Mouse (Mus musculus) layer of hippocampus, adult 2 months (tissue): ENCODE results near the gene Exosc5. TPM values are rescaled to one million over a fixed set of nuclear protein-coding genes. Genes with fewer than 3 reads are reported as not detected.

Experiments used
- DNase-seq, 2 experiments: peaks; one replicate each; pipeline ENCODE4 v3.0.0; 2022; ENCODE audit warnings: low spot score in 2 of 2
- H3K27ac ChIP-seq: fragments of 200-600 bp; 2 replicates; pipeline ENCODE4 v1.8.1; 2022
- H3K4me3 ChIP-seq: fragments of 200-600 bp; 2 replicates; pipeline ENCODE4 v1.8.1; 2022; ENCODE audit warnings: mild to moderate bottlenecking
- CTCF ChIP-seq: fragments of 200-600 bp; conservative IDR thresholded peaks from 2 replicates; pipeline ENCODE4 v1.8.1; 2022; ENCODE audit warnings: antibody characterized with exemption, mild to moderate bottlenecking, moderate library complexity
- total RNA-seq, 2 experiments: library from RNA; stranded (reverse); gene quantifications; 2 replicates each; pipeline ENCODE4 v1.2.3; 2021

The Exosc5 gene
- total RNA-seq, 2 experiments from 2014 or later, result 26.9 to 28.1 TPM

DNA sequence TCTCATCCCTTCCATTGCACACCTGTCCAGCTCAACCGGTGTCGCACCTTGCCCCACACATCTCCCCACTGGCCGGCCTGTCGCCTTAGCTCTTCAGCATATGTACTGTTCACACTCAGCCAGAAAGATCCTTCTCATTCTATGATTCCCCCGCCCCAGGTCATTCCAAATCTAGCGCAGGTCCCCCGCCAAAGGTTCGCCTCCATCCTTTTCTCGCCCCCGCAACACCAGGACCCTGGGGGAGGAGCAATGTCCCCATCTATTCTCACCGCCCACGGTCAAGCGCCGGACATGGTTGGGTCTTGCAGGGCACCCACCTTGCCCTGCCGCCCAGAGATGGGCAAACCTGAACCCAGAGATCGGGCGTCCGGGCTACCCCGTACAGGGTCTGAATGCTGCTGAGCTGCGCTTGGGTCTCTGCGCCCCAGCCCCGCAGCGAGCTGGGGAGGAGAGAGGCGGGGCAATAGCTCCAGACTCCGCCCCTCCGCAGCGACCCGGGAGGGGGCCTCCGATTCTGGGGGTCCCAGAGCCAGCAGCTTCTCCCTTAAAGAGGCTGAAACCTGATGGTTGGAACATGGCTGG lies 15.8 kb downstream of the Exosc5 start, which contains the start of gene Tmem91:
Gene Tmem91, minus strand, starts transcription at position 448 of the 582 bp plus-strand sequence.
- Histone ChIP-seq H3K4me3 (peak within 1 kb of the TSS; percentile 28), H3K27ac (no peak within 1 kb of the TSS)
- no peak for TF ChIP-seq CTCF
- DNase-seq, result no peak

DNA sequence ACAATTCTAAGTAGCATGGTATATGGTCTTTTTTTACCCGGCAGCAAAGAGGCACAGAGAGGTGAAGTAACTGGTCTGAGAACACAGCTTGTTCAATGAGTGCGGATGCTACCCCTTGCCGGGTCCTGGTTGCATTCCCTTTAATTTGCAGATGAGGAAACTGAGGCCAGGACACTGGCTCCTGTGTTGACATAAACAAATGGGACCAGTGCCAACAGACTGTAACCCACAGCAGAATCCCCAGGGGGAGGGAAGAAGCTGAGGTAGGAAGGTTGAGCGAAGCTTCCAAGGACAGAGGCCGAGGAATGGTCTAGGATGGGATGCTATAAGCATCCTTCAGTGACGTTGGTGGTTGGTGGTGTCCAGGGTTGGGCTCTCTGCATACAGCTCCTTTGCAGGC lies 16.4 kb downstream of the Exosc5 start:
- no peak for TF ChIP-seq CTCF
- no peak overlapping the region for H3K27ac ChIP-seq
- DNase-seq, result no peak
- H3K4me3 ChIP-seq, result no peak overlapping the region

DNA sequence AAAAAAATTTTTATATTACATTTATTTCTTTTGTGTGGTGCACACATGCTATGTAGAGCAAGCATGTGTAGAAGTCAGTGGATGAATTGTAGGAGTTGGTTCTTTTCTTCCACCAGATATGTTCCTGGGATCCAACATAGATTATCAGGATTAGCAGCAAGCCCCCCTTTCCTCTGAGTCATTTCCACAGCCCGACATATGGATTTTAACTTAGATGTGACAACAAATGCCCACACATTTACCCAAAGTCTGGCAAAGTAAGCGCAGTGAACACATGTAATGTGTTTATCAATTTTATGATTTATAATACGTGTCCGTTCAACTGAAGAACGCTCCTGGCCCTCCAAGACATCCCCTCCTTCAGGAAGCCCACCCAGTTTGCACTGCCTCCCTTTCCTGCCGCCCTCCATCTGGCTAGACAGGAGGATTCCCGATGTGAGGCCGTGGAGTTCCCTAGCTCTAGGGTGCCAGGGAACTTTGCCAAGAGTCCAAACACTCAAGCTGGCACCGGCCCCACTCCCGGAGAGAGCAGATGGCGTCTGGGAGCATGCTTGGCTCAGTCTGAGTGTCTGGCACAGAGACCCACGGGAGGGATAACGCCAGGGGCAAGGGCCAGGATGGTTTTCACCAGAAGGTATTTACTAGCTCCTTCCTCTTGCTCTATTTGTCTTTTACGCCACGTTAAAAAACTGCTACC lies 17.3 kb downstream of the Exosc5 start:
- Histone ChIP-seq H3K27ac (no peak overlapping the region), H3K4me3 (no peak overlapping the region; the same call in 1 of the 2 replicates)
- no peak for TF ChIP-seq CTCF
- peak; percentile 90 to 91 for DNase-seq

DNA sequence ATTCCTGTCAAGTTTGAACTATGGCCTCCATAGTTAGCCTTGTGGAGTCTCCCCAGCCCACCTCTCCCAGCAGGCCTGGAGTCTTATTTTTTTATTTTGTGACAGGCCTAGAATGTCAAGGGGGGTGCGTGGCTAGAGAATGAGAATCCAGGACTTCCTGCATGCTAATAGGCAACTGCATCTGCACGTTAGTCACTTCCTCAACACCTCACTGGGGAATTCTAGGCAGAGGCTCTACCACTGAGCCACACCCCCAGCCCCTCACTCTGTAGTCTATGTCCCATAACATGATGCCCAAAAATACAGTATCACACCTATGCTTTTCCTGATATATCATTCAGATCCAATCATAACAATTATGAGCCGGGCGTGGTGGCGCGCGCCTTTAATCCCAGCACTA lies 18.0 kb downstream of the Exosc5 start:
- no peak for TF ChIP-seq CTCF
- Histone ChIP-seq H3K27ac (no peak overlapping the region), H3K4me3 (no peak overlapping the region)
- DNase-seq, result no peak

DNA sequence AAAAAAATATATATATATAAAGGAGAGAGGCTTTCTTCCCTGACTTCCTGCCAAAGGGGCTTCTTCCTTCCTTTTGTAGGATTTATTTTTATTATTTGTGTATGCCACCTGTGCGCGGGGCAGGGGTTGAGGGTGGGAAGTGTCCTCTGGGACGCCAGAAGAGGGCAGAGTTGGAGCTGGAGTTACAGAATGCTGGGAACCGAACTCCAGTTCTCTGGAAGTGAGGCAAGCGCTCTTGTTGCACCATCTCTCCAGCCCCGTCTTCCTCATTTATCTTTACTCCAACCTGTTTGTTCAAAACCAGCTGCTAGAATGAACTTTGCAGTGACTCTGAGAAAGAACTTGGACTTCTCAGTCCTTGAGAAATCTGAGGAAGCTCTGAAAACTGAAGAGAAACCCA lies 21.0 kb downstream of the Exosc5 start:
- Histone ChIP-seq H3K4me3 (peak overlapping the region; percentile 95), H3K27ac (peak overlapping the region; percentile 99)
- DNase-seq, result no peak
- peak; percentile 41 for TF ChIP-seq CTCF

DNA sequence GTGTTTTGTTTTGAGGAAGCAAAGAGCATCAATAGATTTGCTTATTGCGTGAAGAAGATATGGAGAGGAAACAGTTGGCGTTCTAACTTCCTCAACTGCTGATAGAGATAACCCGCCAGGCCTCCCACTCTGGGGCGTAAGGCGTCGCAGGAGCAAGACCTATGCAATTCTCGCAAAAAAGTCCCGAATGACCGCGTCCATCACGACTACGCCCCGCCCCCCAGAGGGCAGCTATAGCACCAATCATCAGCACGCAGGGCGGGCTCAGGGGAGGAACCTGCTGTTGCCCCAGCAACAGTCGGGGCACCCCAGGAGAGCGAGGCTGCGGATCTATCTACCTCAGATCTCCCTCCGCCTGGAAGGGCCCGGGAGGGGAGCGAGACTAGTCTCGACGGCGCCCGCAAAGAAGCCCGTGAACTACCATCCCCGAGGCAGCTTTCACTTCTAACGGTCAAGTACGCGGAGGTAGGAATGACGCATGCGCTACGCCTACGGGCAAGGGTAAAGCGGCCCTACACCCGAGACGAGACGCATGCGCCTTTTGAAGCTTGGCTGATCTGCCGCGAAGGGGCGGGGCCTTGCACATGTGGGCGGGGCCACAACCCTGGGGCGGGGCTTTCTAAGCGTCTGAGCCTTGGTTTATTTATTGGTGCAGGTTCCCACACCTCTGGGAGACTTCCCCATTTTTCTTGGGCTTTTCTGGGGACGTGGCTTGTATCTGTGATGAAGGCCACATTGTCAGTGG lies 21.7 kb downstream of the Exosc5 start, which contains the start of gene B9d2:
Gene B9d2, plus strand, starts transcription at position 267 of the 745 bp plus-strand sequence.
- peak; percentile 93 to 95 for DNase-seq
- peak within 1 kb of the TSS; percentile 95 for H3K4me3 ChIP-seq
- peak within 1 kb of the TSS; percentile 99 for H3K27ac ChIP-seq
- TF ChIP-seq CTCF, result no peak; the same call in none of the 2 replicates

DNA sequence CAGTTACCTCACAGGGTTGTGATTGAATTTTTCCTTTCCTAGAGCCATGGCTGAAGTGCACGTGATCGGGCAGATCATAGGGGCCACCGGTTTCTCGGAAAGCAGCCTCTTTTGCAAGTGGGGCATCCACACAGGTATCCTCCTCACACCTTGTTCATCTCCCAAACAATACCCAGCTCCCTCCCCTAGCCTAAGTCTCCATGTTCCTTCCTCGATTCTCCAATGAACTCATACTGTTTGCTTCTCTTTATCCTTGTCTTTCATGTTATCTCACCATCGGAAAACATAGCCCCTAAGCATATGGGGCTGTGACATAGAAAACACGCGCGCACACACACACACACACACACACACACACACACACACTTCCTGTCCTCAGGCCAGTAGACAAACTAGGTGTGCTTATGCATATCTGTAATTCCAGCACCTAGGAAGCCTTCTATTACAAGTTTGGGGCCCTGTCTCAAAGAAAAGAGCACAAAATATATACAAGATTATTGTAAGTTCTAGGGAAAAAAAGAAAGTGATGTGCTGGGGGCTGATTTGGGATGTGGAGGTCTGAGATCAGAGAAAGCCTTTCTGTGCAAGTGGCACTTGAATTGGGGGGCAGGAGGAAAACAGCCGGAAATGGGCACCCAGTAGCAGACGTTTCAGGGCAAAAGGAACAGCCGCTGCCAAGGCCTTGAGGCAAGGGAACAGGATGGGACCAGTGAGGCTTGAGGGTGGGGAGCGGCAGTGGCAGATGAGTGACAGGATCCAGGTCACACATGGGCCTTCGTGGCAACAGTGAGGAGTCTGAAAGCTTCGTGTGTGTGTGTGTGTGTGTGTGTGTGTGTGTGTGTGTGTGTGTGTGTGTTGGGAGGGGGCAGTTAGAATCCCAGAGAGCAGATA lies 22.6 kb downstream of the Exosc5 start:
- H3K27ac ChIP-seq, result peak overlapping the region; percentile 99
- no peak for TF ChIP-seq CTCF
- DNase-seq, result no peak
- H3K4me3 ChIP-seq, result peak overlapping the region; percentile 95

DNA sequence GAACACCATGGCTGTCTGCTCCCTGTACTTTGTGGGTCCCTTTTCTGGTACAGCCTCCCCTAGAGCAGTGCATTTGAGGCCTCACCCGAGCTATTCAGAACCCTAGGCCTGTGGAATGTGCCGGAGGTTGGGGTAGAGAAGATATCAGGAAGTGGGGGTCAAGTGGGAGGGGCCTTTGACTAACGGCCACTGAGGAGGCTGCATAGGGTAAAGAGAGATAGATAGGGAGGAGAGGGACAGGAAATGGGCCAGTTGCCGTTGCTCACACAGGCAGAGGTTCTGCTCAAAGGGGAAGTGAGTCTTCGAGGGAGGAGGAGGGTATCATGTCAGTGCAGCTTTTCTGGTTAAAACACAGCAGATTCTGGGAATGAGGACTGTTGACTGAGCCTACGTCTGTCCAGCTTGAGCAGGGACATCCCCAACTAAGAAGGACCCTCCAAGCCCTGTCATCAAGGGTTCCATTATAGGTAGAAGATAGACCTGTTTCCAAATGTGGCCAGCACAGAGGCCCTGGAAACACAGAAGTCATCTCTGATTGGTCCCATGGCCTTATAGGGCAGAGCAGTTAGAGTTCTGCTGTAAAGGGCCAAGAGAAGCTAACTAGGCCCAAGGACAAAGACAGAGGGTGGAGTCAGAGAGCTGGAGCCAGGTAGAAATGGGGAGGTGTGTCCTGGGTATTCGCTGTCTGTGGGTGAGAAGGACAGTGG lies 24.7 kb downstream of the Exosc5 start:
- no peak overlapping the region for H3K27ac ChIP-seq
- DNase-seq, result no peak

DNA sequence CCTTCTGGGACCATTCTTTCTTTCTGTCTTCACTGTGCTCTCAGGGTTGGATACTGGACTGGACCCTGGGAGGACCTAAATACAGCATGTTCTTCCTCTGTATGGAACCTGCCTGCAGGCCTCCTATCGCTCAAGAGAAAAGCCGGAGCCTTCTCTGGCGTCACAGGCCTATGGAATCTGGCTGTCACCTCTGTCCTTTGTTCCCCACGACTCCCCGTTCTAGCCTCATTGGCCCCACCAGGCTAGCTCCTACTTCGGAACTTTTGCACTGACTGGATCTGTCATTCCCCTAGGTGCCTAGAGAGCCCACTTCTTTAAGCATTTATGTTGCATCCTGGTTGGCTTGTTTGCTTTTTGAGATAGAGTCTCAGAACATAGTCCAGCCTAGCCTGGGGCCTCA lies 25.7 kb downstream of the Exosc5 start:
- DNase-seq, result no peak
- H3K4me3 ChIP-seq, result no peak overlapping the region
- no peak for TF ChIP-seq CTCF
- no peak overlapping the region for H3K27ac ChIP-seq

More for the DNA sequence above, 24.7 kb downstream of the Exosc5 start:
- no peak overlapping the region for H3K4me3 ChIP-seq
- no peak for TF ChIP-seq CTCF

DNA sequence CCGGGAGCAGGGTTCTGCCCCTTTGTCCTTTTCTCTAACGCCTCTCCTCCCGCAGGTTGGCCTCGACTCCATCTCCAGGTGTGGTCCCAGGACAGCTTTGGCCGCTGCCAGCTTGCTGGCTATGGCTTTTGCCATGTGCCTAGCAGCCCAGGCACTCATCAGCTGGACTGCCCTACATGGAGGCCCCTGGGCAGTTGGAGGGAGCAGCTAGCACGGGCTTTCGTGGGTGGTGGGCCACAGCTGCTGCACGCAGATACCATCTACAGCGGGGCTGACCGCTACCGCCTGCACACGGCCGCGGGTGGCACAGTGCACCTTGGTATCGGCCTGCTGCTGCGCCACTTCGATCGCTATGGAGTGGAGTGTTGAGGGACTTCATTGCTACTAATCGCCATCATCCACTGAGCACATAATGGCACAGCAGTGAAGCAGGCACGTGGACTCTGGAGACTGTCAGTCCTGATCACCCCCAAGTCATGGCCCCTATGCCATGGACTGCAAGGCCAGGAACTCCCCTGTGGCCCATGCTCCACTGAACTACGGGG lies 27.0 kb downstream of the Exosc5 start:
- H3K4me3 ChIP-seq, result no peak overlapping the region
- DNase-seq, result no peak

DNA sequence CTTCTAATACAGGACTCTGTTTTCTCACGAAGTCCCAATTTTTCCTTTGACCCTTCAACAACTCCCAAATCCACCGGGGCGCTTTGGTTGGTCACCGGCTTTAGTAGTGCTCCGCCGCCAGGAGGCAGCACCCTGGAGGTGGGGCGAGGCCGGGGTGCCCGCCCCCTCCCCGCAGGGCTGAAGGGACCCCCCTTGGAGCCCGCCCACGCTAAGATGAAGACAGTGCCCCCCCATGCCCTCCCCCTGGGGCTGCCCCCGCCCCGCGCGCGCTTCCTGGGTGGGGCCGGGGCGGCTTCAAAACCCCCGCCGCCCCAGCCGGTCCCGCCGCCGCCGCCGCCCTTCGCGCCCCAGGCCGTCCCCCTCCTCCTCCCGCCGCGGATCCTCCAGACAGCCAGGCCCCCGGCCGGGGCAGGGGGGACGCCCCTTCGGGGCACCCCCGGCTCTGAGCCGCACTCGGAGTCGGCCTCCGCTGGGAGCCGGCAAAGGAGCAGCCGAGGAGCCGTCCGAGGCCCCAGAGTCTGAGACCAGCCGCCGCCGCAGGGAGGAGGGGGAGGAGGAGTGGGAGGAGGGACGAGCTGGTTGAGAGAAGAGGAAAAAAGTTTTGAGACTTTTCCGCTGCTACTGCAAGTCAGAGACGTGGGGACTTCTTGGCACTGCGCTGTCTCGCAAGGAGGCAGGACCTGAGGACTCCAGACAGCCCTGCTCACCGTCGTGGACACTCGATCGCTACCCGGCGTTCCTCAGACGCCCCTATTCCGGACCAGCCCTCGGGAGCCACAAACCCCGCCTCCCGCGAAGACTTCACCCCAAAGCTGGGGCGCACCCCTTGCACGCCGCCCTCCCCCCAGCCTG lies 27.9 kb downstream of the Exosc5 start, which contains the start of gene Tgfb1:
Gene Tgfb1, plus strand, starts transcription at position 323 of the 852 bp plus-strand sequence.
- no peak for DNase-seq
- peak within 1 kb of the TSS; percentile 78 for H3K27ac ChIP-seq
- peak within 1 kb of the TSS; percentile 55 for H3K4me3 ChIP-seq
- TF ChIP-seq CTCF, result peak; percentile 81

More for the DNA sequence above, 27.0 kb downstream of the Exosc5 start:
- no peak overlapping the region for H3K27ac ChIP-seq
- TF ChIP-seq CTCF, result no peak
